Mouse (Mus musculus) kidney, adult 8-10 months (tissue): ENCODE measurements around the gene Sdhc.
A peak's percentile ranks its signal among the peaks of the same experiment; 100 is the strongest.

ENCODE experiments used
- DNase-seq, 2 experiments: peaks; one replicate each; pipeline ENCODE4 v3.0.0; 2022

Sdhc gene

DNA sequence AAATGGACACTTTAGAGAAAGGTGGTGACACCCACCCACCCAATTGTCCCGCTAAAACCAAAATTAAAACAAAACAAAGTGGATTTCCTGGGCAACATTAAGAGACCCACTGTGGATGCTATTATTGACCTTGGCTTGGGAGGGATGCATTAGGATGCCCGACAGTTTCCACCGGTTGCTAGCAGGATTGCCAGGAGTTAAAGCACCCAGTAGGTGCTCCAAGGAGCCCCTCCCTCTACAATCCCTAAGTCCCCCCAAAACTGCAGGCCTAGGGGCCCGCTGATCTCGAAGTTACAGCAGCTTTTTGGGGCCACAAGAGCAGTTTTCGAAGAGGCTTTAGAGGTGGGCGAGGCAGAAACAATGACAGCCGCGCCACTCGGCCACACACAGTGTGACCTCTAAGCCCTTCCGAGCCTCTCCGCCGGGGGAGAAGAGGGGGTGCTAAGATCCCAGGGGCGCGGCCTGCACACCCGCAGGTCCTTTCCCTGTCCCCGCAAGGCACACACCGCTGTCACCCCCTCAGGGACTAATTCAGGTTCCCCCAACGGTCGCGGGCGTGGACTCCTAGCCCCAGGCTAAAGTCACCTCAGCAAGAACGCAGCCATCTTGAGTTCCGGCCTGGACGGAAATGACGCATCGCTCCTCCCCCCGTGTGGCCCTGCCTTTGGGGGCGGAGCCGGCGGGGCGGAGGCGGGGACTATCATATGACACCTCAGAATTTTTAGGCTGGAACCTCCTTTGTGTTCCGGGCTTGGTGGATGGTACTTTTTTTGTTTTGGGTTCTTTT is at the start of gene Sdhc, which contains the start of gene Mpz:
Sdhc (minus strand) TSS at position 630 of the 787 bp plus-strand sequence.
Mpz (plus strand) TSS at position 738 of the 787 bp plus-strand sequence.
- peak; percentile 95 to 97 for DNase-seq

GRCm38 (mm10) chr1:171199532-171199931 is 49.1 kb upstream of the Sdhc start:
- no peak for DNase-seq

DNA sequence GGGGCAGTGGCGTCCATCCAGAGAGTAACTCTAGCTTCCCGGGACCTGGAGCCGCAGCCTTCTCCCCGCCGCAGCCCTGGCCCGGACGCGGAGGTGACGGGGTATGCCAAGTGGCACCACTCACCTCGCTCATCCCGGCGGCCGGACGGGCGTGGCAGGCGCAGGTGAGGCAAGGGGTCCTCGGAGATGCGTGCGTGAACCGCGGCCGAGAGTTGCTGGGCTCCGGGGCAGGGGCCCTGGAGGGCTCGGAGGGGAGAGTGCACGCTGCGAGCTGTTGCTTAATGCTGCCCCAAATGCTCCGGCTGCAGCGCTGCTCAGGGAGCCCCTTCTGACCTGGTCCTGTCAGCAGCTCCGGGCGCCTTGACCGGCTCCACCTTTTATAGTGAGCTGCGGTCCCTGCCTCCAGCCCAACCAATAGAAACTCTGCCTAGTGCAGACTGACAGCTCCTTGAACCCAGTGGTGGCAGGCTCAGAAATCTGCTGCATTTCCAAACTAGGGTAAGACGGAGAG is 45.5 kb upstream of the Sdhc start, which contains the start of gene Pcp4l1:
Pcp4l1 (minus strand) TSS at position 382 of the 511 bp plus-strand sequence.
- DNase-seq: peak; percentile 41

DNA sequence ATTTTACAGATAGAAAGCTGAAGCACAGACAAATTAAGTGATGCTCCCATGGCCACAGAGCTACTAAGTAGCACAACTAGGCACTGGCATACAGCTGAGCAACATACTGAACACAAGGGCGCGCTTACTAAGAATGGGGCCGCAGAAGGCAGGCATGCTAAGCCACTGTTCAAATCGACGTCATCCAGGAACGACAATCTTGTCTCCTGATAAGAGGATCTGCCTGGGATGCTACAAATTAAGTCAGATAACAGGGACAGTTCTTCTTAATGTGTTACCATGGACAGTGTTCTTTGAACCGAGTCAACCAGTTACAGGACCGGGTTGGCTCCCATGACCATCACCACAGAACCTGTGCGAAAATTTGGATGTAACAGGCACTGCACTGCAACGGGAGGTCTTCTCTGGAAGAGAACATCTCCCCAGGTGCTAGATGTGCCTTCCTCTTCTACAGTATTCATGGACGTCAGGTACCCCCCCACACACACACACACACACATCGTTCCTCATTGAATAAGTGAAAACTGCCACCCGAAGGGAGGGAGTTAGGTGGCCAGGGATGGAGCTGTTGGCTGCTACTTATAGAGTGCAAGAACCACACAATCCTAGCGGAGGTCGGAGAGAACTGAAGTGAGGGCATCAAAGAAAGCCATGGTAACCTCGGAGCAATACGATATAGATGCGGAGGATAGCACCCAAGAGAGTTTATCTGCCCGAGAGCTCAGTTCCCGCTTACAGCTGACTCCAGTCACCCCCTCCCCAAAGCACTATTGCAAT is 44.8 kb upstream of the Sdhc start:
- no peak for DNase-seq

DNA sequence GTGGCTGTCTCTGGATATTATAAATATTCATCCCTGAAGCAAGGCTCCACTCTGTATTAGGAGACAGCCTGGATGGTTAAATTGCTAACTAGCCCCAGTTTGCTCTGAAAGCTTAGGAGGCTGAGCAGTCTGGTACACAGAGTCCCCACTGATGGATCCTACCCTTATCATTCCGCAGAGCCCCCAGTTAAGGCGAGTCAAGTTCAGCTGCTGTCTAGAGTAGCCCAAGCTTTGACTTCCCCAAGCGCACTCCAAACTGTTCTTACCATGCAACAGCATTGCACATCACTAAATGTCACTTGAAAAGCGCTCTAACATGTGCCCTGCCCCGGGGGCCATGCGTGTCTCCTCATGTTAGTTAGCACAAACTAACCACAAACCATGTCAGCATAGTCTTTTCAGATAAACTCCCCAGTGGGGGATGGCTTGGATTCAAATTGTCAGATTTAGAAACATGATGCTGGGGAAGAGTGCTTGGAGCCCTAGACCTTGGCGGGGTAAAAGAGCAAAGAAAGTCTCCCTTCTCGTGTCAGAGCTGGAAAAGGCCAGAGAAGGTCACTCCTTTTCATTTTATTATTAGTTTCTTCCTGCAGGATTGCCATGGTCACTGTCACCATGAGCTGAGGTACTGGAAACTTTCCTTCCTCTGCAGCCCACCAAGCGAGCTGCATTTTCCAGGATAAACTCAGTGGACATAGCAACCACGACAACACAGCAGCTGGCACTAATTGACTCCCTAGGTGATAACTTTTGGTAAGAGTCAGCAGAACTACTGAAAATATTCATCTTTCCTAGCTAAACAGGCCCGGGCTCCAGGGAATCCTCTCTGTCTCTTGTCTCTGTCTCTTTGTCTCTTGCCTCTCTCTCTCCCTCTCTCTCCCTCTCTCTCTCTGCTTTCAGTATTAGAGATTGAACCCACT is 43.8 kb upstream of the Sdhc start:
- DNase-seq: no peak

DNA sequence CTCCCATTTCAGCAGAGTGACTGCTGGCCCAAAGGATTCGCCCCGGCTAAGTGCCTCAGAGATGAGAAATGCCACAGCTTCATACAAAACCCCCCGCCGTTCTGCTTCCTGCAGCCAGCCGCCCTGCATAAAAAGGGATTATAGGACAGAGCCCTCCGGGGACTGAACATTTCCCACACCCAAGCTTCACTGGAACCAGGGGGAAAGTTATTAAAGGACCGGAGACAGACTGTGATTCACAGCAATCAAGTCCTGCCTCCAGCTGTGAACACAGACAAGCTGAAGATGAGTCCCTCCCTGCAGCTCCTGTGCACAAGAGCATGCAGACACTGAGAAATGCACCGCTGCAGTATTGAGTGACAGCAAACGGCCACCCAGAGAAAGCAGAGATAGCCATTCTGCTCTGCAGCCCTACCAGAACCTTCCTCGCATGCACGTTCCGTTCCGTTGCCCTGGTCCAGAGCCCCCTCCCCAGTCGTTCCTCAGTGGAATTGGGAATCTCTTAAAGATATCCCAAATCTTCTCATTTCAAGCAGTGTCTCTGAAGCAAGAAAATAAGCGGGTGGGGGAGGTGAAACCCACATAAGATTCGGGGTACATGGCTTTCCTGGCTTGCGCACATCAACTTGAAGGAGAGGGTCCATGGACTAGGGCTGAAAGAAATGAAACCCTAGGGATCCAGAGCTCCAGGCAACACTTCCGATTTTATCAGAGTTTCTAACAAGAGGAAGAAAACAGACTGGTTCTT is 42.9 kb upstream of the Sdhc start:
- DNase-seq: no peak

DNA sequence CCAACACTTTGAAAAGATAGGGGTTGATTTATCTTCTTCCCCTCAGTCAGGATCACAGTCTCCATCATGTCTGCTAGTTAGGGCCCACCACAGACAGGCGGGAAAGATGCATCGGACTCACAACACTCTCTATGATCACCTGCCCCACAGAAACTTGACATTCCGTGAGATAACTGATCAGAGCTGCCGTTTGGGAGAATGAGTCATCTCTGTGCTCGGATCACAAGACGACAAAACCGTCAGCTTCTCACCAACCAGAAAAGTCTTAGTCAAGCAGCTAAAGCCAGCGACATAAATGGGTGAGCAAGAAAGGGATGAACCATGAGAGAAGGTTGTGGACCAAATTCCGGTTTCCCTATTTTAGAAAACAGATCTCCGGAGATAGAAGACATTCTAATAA is 41.9 kb upstream of the Sdhc start:
- no peak for DNase-seq

DNA sequence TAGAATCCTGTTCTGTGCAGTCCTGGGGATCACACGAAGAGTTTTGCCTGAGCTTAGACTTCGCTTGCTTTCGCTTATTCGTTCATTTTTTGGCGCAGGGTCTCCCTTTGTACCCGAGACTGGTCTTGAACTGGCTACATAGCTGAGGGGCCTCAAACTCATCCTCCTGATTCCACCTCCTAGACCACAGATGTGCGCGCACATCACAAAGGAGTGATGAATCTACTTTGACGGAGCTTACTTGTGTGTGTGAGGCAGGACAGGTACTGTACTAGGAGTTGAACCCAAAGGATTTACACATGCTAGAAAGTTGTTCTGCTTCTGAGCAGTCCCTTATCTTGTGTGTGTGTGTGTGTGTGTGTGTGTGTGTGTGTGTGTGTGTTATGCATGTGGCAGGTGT is 40.4 kb upstream of the Sdhc start:
- no peak for DNase-seq

DNA sequence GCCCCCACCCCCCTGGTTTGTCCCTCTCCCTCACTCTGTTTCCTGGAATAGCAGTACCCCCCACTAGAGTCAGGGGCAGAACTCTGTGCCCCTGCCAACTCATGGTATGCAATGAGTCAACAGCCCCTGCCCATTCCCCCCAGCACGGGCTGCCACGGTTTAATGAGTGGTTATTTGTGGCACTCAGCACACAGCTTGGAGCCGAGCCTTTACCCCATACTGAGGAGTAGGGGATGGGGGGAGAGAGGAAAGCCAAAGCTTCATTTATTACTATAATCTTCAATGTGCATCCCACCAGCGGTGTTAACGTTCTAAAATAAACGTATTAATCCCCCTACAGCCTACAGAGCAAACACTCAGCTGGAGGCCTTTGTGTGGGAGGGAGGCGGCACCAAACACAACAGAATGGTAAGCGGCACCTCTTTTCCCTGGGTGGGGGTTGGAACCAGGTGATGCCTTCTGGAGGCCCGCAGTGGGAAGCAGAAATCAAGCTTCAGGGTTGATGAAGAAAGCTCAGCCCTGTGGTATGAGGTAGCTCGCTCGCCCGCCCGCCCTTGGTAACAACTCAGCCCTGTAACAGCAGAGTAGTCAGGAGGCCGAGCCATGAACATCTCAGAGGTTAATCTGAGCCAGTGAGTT is 39.2 kb upstream of the Sdhc start:
- DNase-seq: no peak

GRCm38 (mm10) chr1:171189046-171189445 is 38.6 kb upstream of the Sdhc start:
- DNase-seq: no peak

DNA sequence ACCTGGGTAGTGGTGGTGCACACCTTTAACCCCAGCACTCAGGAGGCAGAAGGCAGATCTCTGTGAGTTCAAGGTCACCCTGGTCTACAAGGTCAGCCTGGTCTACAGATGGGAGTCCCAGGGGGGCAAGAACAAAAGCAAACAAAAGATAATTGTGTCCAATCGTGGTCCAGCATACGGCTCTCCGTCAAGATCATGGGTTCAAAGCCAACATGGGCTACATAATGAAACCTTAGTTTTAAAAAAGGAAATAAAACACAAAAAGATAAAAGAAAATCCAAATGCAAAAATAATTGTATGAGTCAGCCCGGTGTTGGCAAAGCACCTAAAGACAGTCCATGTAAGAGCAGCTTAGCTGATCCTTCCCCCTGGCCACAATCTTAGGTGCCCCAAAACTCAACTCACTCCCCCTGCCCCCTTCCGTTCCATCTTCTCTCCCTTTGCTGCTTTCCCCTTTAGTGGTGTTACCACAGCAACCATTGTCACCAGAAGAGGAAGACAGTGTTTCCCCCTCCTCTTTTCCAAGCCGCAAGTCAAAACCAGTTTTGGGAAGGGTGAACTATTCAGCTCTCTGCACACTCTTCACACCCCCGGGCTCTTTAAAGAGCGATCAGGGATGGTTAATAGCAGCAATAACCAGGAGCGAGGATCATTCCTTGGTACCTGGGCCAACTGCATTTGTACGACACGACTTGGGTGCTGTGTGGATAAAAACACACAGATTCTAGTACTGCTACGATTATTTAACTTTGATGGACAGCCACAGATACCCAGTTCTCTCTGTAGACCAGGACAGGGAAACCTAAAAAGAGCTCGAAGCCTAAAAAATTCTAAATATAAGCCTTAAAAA is 37.7 kb upstream of the Sdhc start:
- no peak for DNase-seq

GRCm38 (mm10) chr1:171185655-171186054 is 35.3 kb upstream of the Sdhc start:
- no peak for DNase-seq

GRCm38 (mm10) chr1:171184314-171184713 is 33.9 kb upstream of the Sdhc start:
- peak in 1 of 2 experiments; percentile 29 for DNase-seq

DNA sequence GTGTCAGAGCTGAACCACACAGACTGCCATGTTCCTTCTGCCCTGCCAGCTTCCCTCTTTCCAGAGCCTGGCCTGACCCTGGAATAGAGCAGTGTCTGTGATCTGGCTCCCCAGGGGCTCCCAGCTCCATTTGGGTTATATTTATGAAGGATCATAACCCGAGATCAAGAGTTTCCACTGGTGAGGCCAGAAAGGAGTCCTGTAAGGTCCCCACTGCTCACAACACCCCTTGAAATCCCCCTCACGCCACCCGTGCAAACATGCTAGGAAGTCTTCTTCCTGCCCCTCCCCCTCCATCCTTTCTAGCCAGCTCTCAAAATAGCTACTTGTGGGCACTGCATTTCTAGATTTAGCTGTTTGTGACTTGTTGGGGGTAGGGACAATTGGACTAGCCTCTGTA is 33.2 kb upstream of the Sdhc start:
- peak in 1 of 2 experiments; percentile 36 for DNase-seq

DNA sequence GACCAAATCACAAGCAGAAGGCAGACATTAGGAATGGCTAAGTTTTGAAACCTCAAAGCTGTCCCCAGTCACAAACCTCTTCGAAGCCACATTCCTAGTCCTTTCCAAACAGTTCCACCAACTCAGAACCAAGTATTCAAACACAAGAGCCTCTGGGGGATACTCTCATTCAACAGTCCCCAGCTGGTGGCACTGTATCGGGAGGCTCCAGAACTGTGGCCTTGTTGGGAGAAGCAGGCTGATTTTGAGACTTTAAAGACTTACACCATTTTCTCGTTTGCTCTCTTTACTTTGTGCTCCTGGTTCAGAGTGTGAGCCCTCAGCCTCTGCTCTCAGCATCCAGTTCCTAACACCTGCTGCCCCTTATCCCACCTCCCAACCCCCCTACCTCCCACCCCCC is 32.6 kb upstream of the Sdhc start:
- no peak for DNase-seq

- DNase-seq: no peak
Observed at GRCm38 (mm10) chr1:171179487-171180171, 29.2 kb upstream of the Sdhc start.

DNA sequence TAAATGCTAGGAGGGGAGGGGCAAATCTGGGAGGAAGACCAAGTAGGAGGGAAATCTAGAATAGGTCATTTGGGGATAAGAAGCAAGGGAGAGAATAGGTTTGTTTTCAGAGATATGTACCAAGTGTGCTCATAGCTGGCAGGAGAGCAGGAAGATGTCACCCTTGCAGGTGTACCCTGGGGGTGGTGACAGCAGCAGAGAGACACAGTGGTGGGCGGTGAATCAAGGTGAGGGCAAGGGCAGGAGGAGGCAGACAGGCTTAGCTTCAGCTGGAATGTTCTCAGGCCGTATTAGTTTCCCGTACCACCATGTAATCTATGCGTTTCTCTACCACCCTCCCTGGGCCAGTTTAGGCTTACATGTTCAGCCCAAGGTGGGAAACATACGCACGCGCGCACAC is 22.4 kb upstream of the Sdhc start:
- no peak for DNase-seq

DNA sequence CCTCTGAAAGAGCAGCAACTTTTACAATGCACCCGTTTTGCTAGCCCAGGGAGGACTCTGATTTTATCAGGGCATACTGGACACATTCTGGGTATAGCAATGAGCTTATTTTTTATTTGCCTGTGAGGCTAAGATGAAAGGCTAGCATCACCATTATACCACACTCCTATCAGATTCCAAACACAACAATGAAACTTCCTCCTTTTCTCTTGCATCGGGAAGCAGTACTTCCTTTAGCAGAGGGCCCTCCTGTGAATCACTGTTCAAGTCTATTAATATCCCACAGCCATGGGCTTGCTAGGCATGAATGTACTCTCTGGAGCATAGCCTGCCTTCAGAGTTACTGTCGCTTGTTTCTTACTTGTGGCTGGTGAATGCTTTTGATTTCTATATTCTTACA is 20.7 kb upstream of the Sdhc start:
- peak in 1 of 2 experiments; percentile 27 for DNase-seq

DNA sequence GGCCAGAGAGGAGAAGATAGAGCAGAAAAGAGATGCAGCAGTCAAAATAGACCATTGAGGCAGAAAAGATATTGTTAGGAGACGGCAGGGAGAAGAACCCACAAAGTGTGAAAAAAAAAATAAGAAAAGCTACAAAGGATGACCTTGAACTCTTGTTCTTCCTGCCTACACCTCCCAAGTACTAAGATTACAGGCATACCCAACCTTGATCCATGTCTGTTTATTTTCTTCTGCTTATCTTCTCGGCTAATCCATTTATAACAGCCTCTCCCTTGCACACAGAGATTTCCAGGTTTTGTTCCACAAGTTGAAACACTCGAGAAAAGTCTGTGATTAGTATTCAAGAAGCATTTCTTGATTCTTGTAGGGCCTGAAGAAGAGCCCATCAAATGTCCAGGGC is 19.5 kb upstream of the Sdhc start:
- DNase-seq: no peak

DNA sequence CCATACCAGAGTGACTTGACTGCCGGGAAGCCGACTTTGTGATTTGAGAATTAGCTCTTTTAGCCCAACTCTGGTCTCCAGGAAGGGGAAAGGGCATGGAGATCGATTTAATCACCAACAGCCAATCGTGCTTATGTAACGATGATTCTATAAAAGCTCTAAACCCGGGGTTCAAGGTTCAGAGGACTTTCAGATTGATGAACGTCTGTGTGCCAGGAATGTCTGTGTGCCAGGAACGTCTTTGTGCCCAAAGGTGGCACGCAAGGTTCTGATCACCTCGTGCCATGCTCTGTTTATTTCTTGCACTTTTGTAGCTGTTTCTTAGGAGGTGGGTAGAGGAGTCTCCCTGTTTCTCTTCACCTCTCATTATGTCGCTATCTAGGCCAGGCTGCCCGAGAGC is 18.5 kb upstream of the Sdhc start:
- peak; percentile 38 to 48 for DNase-seq
